Mouse (Mus musculus) liver, adult 2 months (tissue): ENCODE data around the gene Fnbp1l. TPM values are rescaled to one million over a fixed set of nuclear protein-coding genes. Genes with fewer than 3 reads are reported as not detected.

Experiments
- DNase-seq: peaks from one replicate; pipeline ENCODE4 v3.0.0-alpha.2; 2011; ENCODE audit warnings: low read depth, low spot score; ENCODE audit errors: extremely low read depth
- H3K27ac ChIP-seq: fragments of 200-500 bp; replicated peaks from 2 replicates; pipeline ENCODE4 v1.5.1; 2012; ENCODE audit warnings: low read depth, mild to moderate bottlenecking, control low read depth, inconsistent platforms, low read length; ENCODE audit not compliant: insufficient read depth
- H3K27me3 ChIP-seq: fragments of 200-500 bp; 2 replicates; pipeline ENCODE4 v1.6.1; 2012; ENCODE audit warnings: mild to moderate bottlenecking, moderate library complexity, low read length, inconsistent platforms; ENCODE audit not compliant: control insufficient read depth, insufficient read depth
- H3K36me3 ChIP-seq: fragments of 200-500 bp; 2 replicates; pipeline ENCODE4 v1.6.1; 2012; ENCODE audit warnings: low read length, inconsistent platforms; ENCODE audit not compliant: control insufficient read depth, insufficient read depth
- H3K4me1 ChIP-seq: fragments of 200-500 bp; 2 replicates; pipeline ENCODE4 v1.6.1; 2011; ENCODE audit warnings: low read length; ENCODE audit not compliant: control insufficient read depth, insufficient read depth
- H3K4me3 ChIP-seq: fragments of 200-500 bp; 2 replicates; pipeline ENCODE4 v1.5.1; 2011; ENCODE audit warnings: low read depth, mild to moderate bottlenecking, control low read depth, low read length, moderate library complexity; ENCODE audit not compliant: insufficient read depth
- H3K79me2 ChIP-seq: fragments of 200-500 bp; 2 replicates; pipeline ENCODE4 v1.6.1; 2012; ENCODE audit warnings: inconsistent platforms, mild to moderate bottlenecking, low read length, moderate library complexity; ENCODE audit not compliant: control insufficient read depth, insufficient read depth
- H3K9ac ChIP-seq: fragments of 200-500 bp; 2 replicates; pipeline ENCODE4 v1.6.1; 2012; ENCODE audit warnings: low read depth, mild to moderate bottlenecking, control low read depth, inconsistent platforms, low read length
- CTCF ChIP-seq: fragments of 200-500 bp; IDR thresholded peaks from 2 replicates; pipeline ENCODE4 v1.5.1; 2011; ENCODE audit warnings: low read depth, low read length, control low read depth
- POLR2A ChIP-seq: fragments of 200-500 bp; IDR thresholded peaks from 2 replicates; pipeline ENCODE4 v1.6.1; 2011; ENCODE audit warnings: low read length, control low read depth; ENCODE audit not compliant: insufficient read depth; ENCODE audit errors: extremely low read depth
- WGBS: fragments of 180-500 bp; shearing (Covaris S2); methylation state at CpG from one replicate; pipeline ENCODE4 v1.1.7; 2018; 5-methylcytosine and 5-hydroxymethylcytosine counted together
- polyA plus RNA-seq: library from polyadenylated mRNA; depleted of rRNA; stranded (reverse); fragments of >200 nt; gene quantifications from 2 replicates; pipeline ENCODE4 v1.2.3, GENCODE M21; 2012
- total RNA-seq: library from RNA; depleted of rRNA; stranded (reverse); fragments of >200 nt; gene quantifications from 2 replicates; pipeline ENCODE4 v1.2.3, GENCODE M21; 2014

Fnbp1l gene
- total and polyA plus RNA-seq, 2 experiments: 3.1 to 8.7 TPM

GRCm38 (mm10) chr3:122507826-122508225 lies 111.7 kb downstream of the Fnbp1l start:
- 93% methylated on average over 14 of the region's 14 CpGs for WGBS
- DNase-seq: no peak
- peaks cover 17% of the 10 kb centered on the region for H3K79me2 ChIP-seq
- no peak overlapping the region for H3K4me3 ChIP-seq
- TF ChIP-seq POLR2A (no peak), CTCF (no peak)
- H3K27me3 ChIP-seq: no peaks in the 10 kb centered on the region
- H3K9ac ChIP-seq: no peak overlapping the region
- no peak overlapping the region for H3K27ac ChIP-seq
- H3K36me3 ChIP-seq: peaks cover 9% of the 10 kb centered on the region; the same call in 1 of the 2 replicates
- peaks cover 36% of the 10 kb centered on the region for H3K4me1 ChIP-seq

GRCm38 (mm10) chr3:122506343-122506916 lies 113.1 kb downstream of the Fnbp1l start:
- WGBS: 74% methylated on average over 10 of the region's 10 CpGs
- Histone ChIP-seq H3K36me3 (peaks cover 9% of the 10 kb centered on the region; the same call in 1 of the 2 replicates), H3K27ac (no peak overlapping the region), H3K4me3 (no peak overlapping the region), H3K27me3 (no peaks in the 10 kb centered on the region), H3K9ac (no peak overlapping the region), H3K79me2 (peaks cover 27% of the 10 kb centered on the region), H3K4me1 (peaks cover 27% of the 10 kb centered on the region)
- DNase-seq: no peak
- no peak for TF ChIP-seq POLR2A
- no peak for TF ChIP-seq CTCF

- Histone ChIP-seq H3K79me2 (peaks cover 50% of the 10 kb centered on the region), H3K4me3 (no peak overlapping the region), H3K9ac (no peak overlapping the region), H3K27me3 (no peaks in the 10 kb centered on the region), H3K27ac (peak overlapping the region; percentile 19; the same call in 1 of the 2 replicates), H3K4me1 (peaks cover 19% of the 10 kb centered on the region), H3K36me3 (peaks cover 7% of the 10 kb centered on the region; the same call in 1 of the 2 replicates)
- TF ChIP-seq CTCF: no peak
- no peak for TF ChIP-seq POLR2A
- DNase-seq: no peak
- 87% methylated on average over 9 of the region's 9 CpGs for WGBS
Observed at GRCm38 (mm10) chr3:122500929-122501328, 118.6 kb downstream of the Fnbp1l start.

- WGBS: 89% methylated on average over 6 of the region's 6 CpGs
- Histone ChIP-seq H3K4me3 (no peak overlapping the region), H3K4me1 (peaks cover 19% of the 10 kb centered on the region), H3K79me2 (peaks cover 47% of the 10 kb centered on the region), H3K27me3 (no peaks in the 10 kb centered on the region), H3K9ac (no peak overlapping the region), H3K27ac (no peak overlapping the region), H3K36me3 (peaks cover 4% of the 10 kb centered on the region; the same call in 1 of the 2 replicates)
- no peak for DNase-seq
- TF ChIP-seq POLR2A (no peak), CTCF (no peak)
Observed at GRCm38 (mm10) chr3:122499647-122500046, 119.9 kb downstream of the Fnbp1l start.

GRCm38 (mm10) chr3:122498528-122498927 lies 121.0 kb downstream of the Fnbp1l start:
- H3K79me2 ChIP-seq: peaks cover 49% of the 10 kb centered on the region
- H3K4me1 ChIP-seq: peaks cover 22% of the 10 kb centered on the region
- no peaks in the 10 kb centered on the region; the same call in 1 of the 2 replicates for H3K36me3 ChIP-seq
- H3K27me3 ChIP-seq: no peaks in the 10 kb centered on the region
- H3K27ac ChIP-seq: no peak overlapping the region
- WGBS: 95% methylated on average over 7 of the region's 7 CpGs
- no peak overlapping the region for H3K4me3 ChIP-seq
- no peak overlapping the region for H3K9ac ChIP-seq
- TF ChIP-seq CTCF: no peak
- TF ChIP-seq POLR2A: no peak
- no peak for DNase-seq

- Histone ChIP-seq H3K36me3 (no peaks in the 10 kb centered on the region), H3K27ac (no peak overlapping the region), H3K79me2 (peaks cover 46% of the 10 kb centered on the region), H3K4me1 (peaks cover 18% of the 10 kb centered on the region), H3K4me3 (no peak overlapping the region), H3K27me3 (no peaks in the 10 kb centered on the region), H3K9ac (no peak overlapping the region)
- WGBS: 63% methylated on average over 6 of the region's 6 CpGs
- TF ChIP-seq POLR2A (no peak), CTCF (no peak)
- DNase-seq: no peak
Observed at GRCm38 (mm10) chr3:122497871-122498270, 121.6 kb downstream of the Fnbp1l start.
